Mouse (Mus musculus) embryonic fibroblast, embryonic 13.5 days (primary cell): Measurements from ENCODE around the gene Olfr313.

Experiments used
- CTCF ChIP-seq: IDR thresholded peaks from 2 replicates; pipeline ENCODE4 v1.5.1; 2011; ENCODE audit warnings: mild to moderate bottlenecking, control low read depth, low read length, moderate library complexity, borderline replicate concordance; ENCODE audit not compliant: insufficient read depth
- POLR2A ChIP-seq: IDR thresholded peaks from 2 replicates; pipeline ENCODE4 v1.6.1; 2011; ENCODE audit warnings: low read depth, mild to moderate bottlenecking, control low read depth, low read length, moderate library complexity

DNA sequence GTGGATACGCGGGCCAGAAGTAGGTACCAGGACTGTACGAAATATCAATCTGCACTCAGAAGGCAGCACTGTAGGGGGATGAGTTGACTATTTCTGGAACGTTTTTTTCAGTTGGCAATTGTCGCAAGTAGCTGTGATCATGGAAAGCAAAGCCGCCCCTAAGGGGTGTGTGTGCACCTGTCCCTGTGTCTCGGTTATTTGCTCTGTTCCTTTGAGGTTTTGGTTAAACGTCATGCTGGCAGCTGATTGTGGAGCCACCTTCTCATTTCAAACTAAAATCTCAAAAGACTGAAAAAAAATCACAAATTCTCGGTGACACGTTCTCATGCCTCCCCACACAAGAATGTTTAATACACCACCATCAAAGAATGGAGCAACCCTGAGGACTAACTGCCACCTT is 27.1 kb upstream of the Olfr313 start:
- TF ChIP-seq POLR2A (no peak), CTCF (no peak)
